Mouse (Mus musculus) MEL (cell line): ENCODE data around the gene Efna3. TPM values are rescaled to one million over a fixed set of nuclear protein-coding genes. Genes with fewer than 3 reads are reported as not detected.

Experiments
- DNase-seq: peaks from one replicate; pipeline ENCODE4 v3.0.0; 2011; ENCODE audit warnings: low read depth, low spot score
- H3K27ac ChIP-seq: 2 replicates; pipeline ENCODE4 v1.5.1; 2012; ENCODE audit warnings: low read depth, mild to moderate bottlenecking, control low read depth, low read length, moderate library complexity; ENCODE audit not compliant: control insufficient read depth
- H3K27me3 ChIP-seq, 2 experiments: fragments of 150-350 bp in 1 of 2; sonication (generic) in 1 of 2; 2 replicates each; pipeline ENCODE4 v1.6.1; 2012; ENCODE audit warnings: low read length in 2 of 2, mild to moderate bottlenecking in 2 of 2, improper control_type of control experiment in 1 of 2, moderate library complexity in 1 of 2; ENCODE audit not compliant: insufficient read depth in 2 of 2, control insufficient read depth in 1 of 2
- H3K36me3 ChIP-seq, 2 experiments: 2 replicates each; pipeline ENCODE4 v1.6.1; 2012 to 2014; ENCODE audit warnings: low read length in 2 of 2, improper control_type of control experiment in 1 of 2, inconsistent platforms in 1 of 2, mild to moderate bottlenecking in 1 of 2; ENCODE audit not compliant: insufficient read depth in 2 of 2, control insufficient read depth in 1 of 2
- H3K4me1 ChIP-seq, 2 experiments: fragments of 150-350 bp in 1 of 2; sonication (generic) in 1 of 2; 2 replicates each; pipeline ENCODE4 v1.6.1; 2012; ENCODE audit warnings: low read length in 2 of 2, improper control_type of control experiment in 1 of 2, mild to moderate bottlenecking in 1 of 2; ENCODE audit not compliant: insufficient read depth in 2 of 2, control insufficient read depth in 1 of 2
- H3K4me3 ChIP-seq, 2 experiments: fragments of 150-350 bp in 1 of 2; sonication (generic) in 1 of 2; 2 replicates each; pipeline ENCODE4 v1.5.1; 2012; ENCODE audit warnings: low read depth in 2 of 2, low read length in 2 of 2, mild to moderate bottlenecking in 2 of 2, moderate library complexity in 2 of 2, control low read depth in 1 of 2, improper control_type of control experiment in 1 of 2; ENCODE audit not compliant: control insufficient read depth in 1 of 2, insufficient read depth in 1 of 2
- H3K79me2 ChIP-seq: 2 replicates; pipeline ENCODE4 v1.6.1; 2012; ENCODE audit warnings: mild to moderate bottlenecking, low read length, moderate library complexity; ENCODE audit not compliant: control insufficient read depth, poor library complexity, insufficient read depth
- H3K9ac ChIP-seq: 2 replicates; pipeline ENCODE4 v1.6.1; 2012; ENCODE audit warnings: low read depth, mild to moderate bottlenecking, control low read depth, low read length, moderate library complexity; ENCODE audit not compliant: control insufficient read depth, poor library complexity, severe bottlenecking
- H3K9me3 ChIP-seq: fragments of 150-350 bp; sonication (generic); replicated peaks from 2 replicates; pipeline ENCODE4 v1.6.1; 2012; ENCODE audit warnings: mild to moderate bottlenecking, low read length, improper control_type of control experiment, moderate library complexity; ENCODE audit not compliant: insufficient read depth
- BHLHE40 ChIP-seq: IDR thresholded peaks from 2 replicates; pipeline ENCODE4 v1.6.1; 2012; ENCODE audit warnings: low read depth, mild to moderate bottlenecking, inconsistent platforms, low read length, improper control_type of control experiment, borderline replicate concordance
- CHD1 ChIP-seq: IDR thresholded peaks from 2 replicates; pipeline ENCODE4 v1.6.1; 2012; ENCODE audit warnings: low read depth, mild to moderate bottlenecking, inconsistent platforms, low read length, improper control_type of control experiment
- CHD2 ChIP-seq: IDR thresholded peaks from 2 replicates; pipeline ENCODE4 v1.6.1; 2011; ENCODE audit warnings: low read length, improper control_type of control experiment
- CTCF ChIP-seq, 3 experiments: IDR thresholded peaks in 2 of 3; conservative IDR thresholded peaks in 1 of 3; 2 replicates each; pipeline ENCODE4 v1.5.1; 2011 to 2012; ENCODE audit warnings: low read length in 3 of 3, low read depth in 2 of 3, mild to moderate bottlenecking in 2 of 3, improper control_type of control experiment in 1 of 3, inconsistent platforms in 1 of 3, mixed read lengths in 1 of 3, moderate library complexity in 1 of 3; ENCODE audit not compliant: control insufficient read depth in 1 of 3, insufficient read depth in 1 of 3, poor library complexity in 1 of 3, severe bottlenecking in 1 of 3
- E2F4 ChIP-seq: IDR thresholded peaks from 2 replicates; pipeline ENCODE4 v1.6.1; 2011; ENCODE audit warnings: low read depth, low read length, improper control_type of control experiment, borderline replicate concordance
- ELF1 ChIP-seq: IDR thresholded peaks from 2 replicates; pipeline ENCODE4 v1.6.1; 2014; ENCODE audit warnings: low read depth, mild to moderate bottlenecking, inconsistent platforms, low read length, improper control_type of control experiment, moderate library complexity
- EP300 ChIP-seq, 2 experiments: IDR thresholded peaks; 2 replicates each; pipeline ENCODE4 v1.6.1; 2011; ENCODE audit warnings: improper control_type of control experiment in 2 of 2, low read length in 2 of 2, low read depth in 1 of 2, mild to moderate bottlenecking in 1 of 2
- ETS1 ChIP-seq: IDR thresholded peaks from 2 replicates; pipeline ENCODE4 v1.6.1; 2012; ENCODE audit warnings: low read depth, mild to moderate bottlenecking, inconsistent platforms, low read length, improper control_type of control experiment, moderate library complexity
- GABPA ChIP-seq: IDR thresholded peaks from 2 replicates; pipeline ENCODE4 v1.6.1; 2012; ENCODE audit warnings: low read depth, mild to moderate bottlenecking, inconsistent platforms, low read length, improper control_type of control experiment, moderate library complexity
- GATA1 ChIP-seq: IDR thresholded peaks from 2 replicates; pipeline ENCODE4 v1.6.1; 2011; ENCODE audit warnings: low read depth, low read length, improper control_type of control experiment
- HCFC1 ChIP-seq: IDR thresholded peaks from 2 replicates; pipeline ENCODE4 v1.6.1; 2012; ENCODE audit warnings: low read depth, mild to moderate bottlenecking, inconsistent platforms, low read length, improper control_type of control experiment, moderate library complexity
- JUND ChIP-seq: IDR thresholded peaks from 2 replicates; pipeline ENCODE4 v1.6.1; 2011; ENCODE audit warnings: low read depth, mild to moderate bottlenecking, improper control_type of control experiment, low read length
- MAFK ChIP-seq: IDR thresholded peaks from 2 replicates; pipeline ENCODE4 v1.6.1; 2011; ENCODE audit warnings: low read depth, mild to moderate bottlenecking, low read length, improper control_type of control experiment, borderline replicate concordance
- MAX ChIP-seq: IDR thresholded peaks from 2 replicates; pipeline ENCODE4 v1.6.1; 2011; ENCODE audit warnings: low read length, improper control_type of control experiment
- MAZ ChIP-seq: IDR thresholded peaks from 2 replicates; pipeline ENCODE4 v1.6.1; 2012; ENCODE audit warnings: low read depth, mild to moderate bottlenecking, inconsistent platforms, low read length, improper control_type of control experiment
- MEF2A ChIP-seq: IDR thresholded peaks from 2 replicates; pipeline ENCODE4 v1.6.1; 2014; ENCODE audit warnings: low read depth, mild to moderate bottlenecking, inconsistent platforms, low read length, improper control_type of control experiment; ENCODE audit not compliant: poor library complexity, insufficient replicate concordance, severe bottlenecking; ENCODE audit errors: extremely low read depth
- MXI1 ChIP-seq: IDR thresholded peaks from 2 replicates; pipeline ENCODE4 v1.6.1; 2011; ENCODE audit warnings: mild to moderate bottlenecking, low read depth, low read length, improper control_type of control experiment
- MYB ChIP-seq: IDR thresholded peaks from 2 replicates; pipeline ENCODE4 v1.6.1; 2011; ENCODE audit warnings: mild to moderate bottlenecking, low read depth, low read length, improper control_type of control experiment
- MYC ChIP-seq: IDR thresholded peaks from 2 replicates; pipeline ENCODE4 v1.6.1; 2011; ENCODE audit warnings: low read depth, mild to moderate bottlenecking, low read length, improper control_type of control experiment, moderate library complexity
- NELFE ChIP-seq: IDR thresholded peaks from 2 replicates; pipeline ENCODE4 v1.6.1; 2011; ENCODE audit warnings: low read depth, low read length, improper control_type of control experiment
- NRF1 ChIP-seq: IDR thresholded peaks from 2 replicates; pipeline ENCODE4 v1.6.1; 2014; ENCODE audit warnings: low read depth, mild to moderate bottlenecking, inconsistent platforms, low read length, improper control_type of control experiment, moderate library complexity; ENCODE audit not compliant: poor library complexity, insufficient read depth, severe bottlenecking
- POLR2A ChIP-seq, 2 experiments: IDR thresholded peaks; 2 replicates each; pipeline ENCODE4 v1.6.1; 2011 to 2012; ENCODE audit warnings: low read length in 2 of 2, mild to moderate bottlenecking in 2 of 2, control low read depth in 1 of 2, improper control_type of control experiment in 1 of 2, low read depth in 1 of 2, moderate library complexity in 1 of 2; ENCODE audit not compliant: control insufficient read depth in 1 of 2, insufficient read depth in 1 of 2, poor library complexity in 1 of 2
- POLR2AphosphoS2 ChIP-seq: IDR thresholded peaks from 2 replicates; pipeline ENCODE4 v1.6.1; 2011; ENCODE audit warnings: low read length, improper control_type of control experiment
- POLR2AphosphoS5 ChIP-seq: IDR thresholded peaks from 2 replicates; pipeline ENCODE4 v1.6.1; 2012; ENCODE audit warnings: low read depth, borderline replicate concordance, mild to moderate bottlenecking, inconsistent platforms, low read length, moderate library complexity, mixed read lengths
- RAD21 ChIP-seq: IDR thresholded peaks from 2 replicates; pipeline ENCODE4 v1.6.1; 2011; ENCODE audit warnings: mild to moderate bottlenecking, low read depth, low read length, improper control_type of control experiment
- RCOR1 ChIP-seq: IDR thresholded peaks from 2 replicates; pipeline ENCODE4 v1.6.1; 2012; ENCODE audit warnings: low read depth, mild to moderate bottlenecking, inconsistent platforms, low read length, improper control_type of control experiment
- SIN3A ChIP-seq: IDR thresholded peaks from 2 replicates; pipeline ENCODE4 v1.6.1; 2012; ENCODE audit warnings: low read length, improper control_type of control experiment, inconsistent platforms
- SMC3 ChIP-seq: IDR thresholded peaks from 2 replicates; pipeline ENCODE4 v1.6.1; 2011; ENCODE audit warnings: low read depth, low read length, improper control_type of control experiment
- TAL1 ChIP-seq: IDR thresholded peaks from 2 replicates; pipeline ENCODE4 v1.6.1; 2012; ENCODE audit warnings: mild to moderate bottlenecking, inconsistent platforms, low read length, moderate library complexity, mixed read lengths
- TBP ChIP-seq: IDR thresholded peaks from 2 replicates; pipeline ENCODE4 v1.8.0; 2011; ENCODE audit warnings: low read depth, low read length, improper control_type of control experiment
- TCF12 ChIP-seq: IDR thresholded peaks from 2 replicates; pipeline ENCODE4 v1.6.1; 2014; ENCODE audit warnings: low read depth, mild to moderate bottlenecking, inconsistent platforms, low read length, improper control_type of control experiment, moderate library complexity
- UBTF ChIP-seq: IDR thresholded peaks from 2 replicates; pipeline ENCODE4 v1.6.1; 2012; ENCODE audit warnings: low read depth, mild to moderate bottlenecking, inconsistent platforms, low read length, improper control_type of control experiment, moderate library complexity, borderline replicate concordance; ENCODE audit not compliant: insufficient read depth
- USF1 ChIP-seq: IDR thresholded peaks from 2 replicates; pipeline ENCODE4 v1.6.1; 2014; ENCODE audit warnings: low read depth, mild to moderate bottlenecking, inconsistent platforms, low read length, improper control_type of control experiment, moderate library complexity
- USF2 ChIP-seq, 2 experiments: IDR thresholded peaks; 2 replicates each; pipeline ENCODE4 v1.6.1; 2011 to 2012; ENCODE audit warnings: improper control_type of control experiment in 2 of 2, low read length in 2 of 2, borderline replicate concordance in 1 of 2, inconsistent platforms in 1 of 2, low read depth in 1 of 2, mild to moderate bottlenecking in 1 of 2; ENCODE audit not compliant: insufficient read depth in 1 of 2
- ZC3H11A ChIP-seq: IDR thresholded peaks from 2 replicates; pipeline ENCODE4 v1.6.1; 2012; ENCODE audit warnings: low read depth, mild to moderate bottlenecking, inconsistent platforms, low read length, improper control_type of control experiment
- ZKSCAN1 ChIP-seq: IDR thresholded peaks from 2 replicates; pipeline ENCODE4 v1.6.1; 2012; ENCODE audit warnings: low read depth, mild to moderate bottlenecking, inconsistent platforms, low read length, improper control_type of control experiment, moderate library complexity
- ZMIZ1 ChIP-seq: IDR thresholded peaks from 2 replicates; pipeline ENCODE4 v1.6.1; 2012; ENCODE audit warnings: low read depth, mild to moderate bottlenecking, inconsistent platforms, low read length, improper control_type of control experiment, moderate library complexity
- ZNF384 ChIP-seq: IDR thresholded peaks from 2 replicates; pipeline ENCODE4 v1.6.1; 2012; ENCODE audit warnings: low read depth, mild to moderate bottlenecking, inconsistent platforms, low read length, improper control_type of control experiment
- polyA plus RNA-seq, 2 experiments: library from polyadenylated mRNA; stranded (reverse) in 1 of 2; unstranded in 1 of 2; fragments of >175 nt in 1 of 2; fragments of >200 nt in 1 of 2; gene quantifications; 2 replicates each; pipeline versions ENCODE4 v1.2.1 to v1.2.4; 2012; ENCODE audit warnings: low replicate concordance in 2 of 2, low read depth in 1 of 2; ENCODE audit not compliant: insufficient read length in 2 of 2, insufficient read depth in 1 of 2, missing spikeins in 1 of 2
- total RNA-seq: library from RNA; depleted of rRNA; stranded (reverse); fragments of 300-350 nt; gene quantifications from 2 replicates; pipeline ENCODE4 v1.2.3, GENCODE M21; 2012

The Efna3 gene
- total and polyA plus RNA-seq, 3 experiments: 0.54 to 1.2 TPM; not detected in 1

- peak; percentile 83 for DNase-seq
- H3K4me3 ChIP-seq: no peak overlapping the region
- TF ChIP-seq UBTF: no peak
- no peak for TF ChIP-seq ZMIZ1
- no peak for TF ChIP-seq MEF2A
- TF ChIP-seq MAZ: no peak
- no peak for TF ChIP-seq BHLHE40
- no peak for TF ChIP-seq MXI1
- TF ChIP-seq MAFK: no peak
- no peak for TF ChIP-seq POLR2A (IDR thresholded peaks at IDR 0.05; ENCODE audit: control insufficient read depth in 1 of 2, insufficient read depth in 1 of 2, low read depth in 1 of 2, low read length in 2 of 2, poor library complexity in 1 of 2)
- TF ChIP-seq NELFE: no peak
- no peak for TF ChIP-seq CHD1
- no peak for TF ChIP-seq ZKSCAN1
- peak; percentile 52; the same call in 1 of the 2 replicates for TF ChIP-seq RCOR1
- no peak for TF ChIP-seq ZC3H11A
- TF ChIP-seq TAL1: no peak
- TF ChIP-seq ZNF384: no peak
- TF ChIP-seq HCFC1: no peak
- no peak for TF ChIP-seq MYC
- TF ChIP-seq USF1: no peak
- TF ChIP-seq POLR2AphosphoS2: no peak
- TF ChIP-seq ETS1: 0 out of 2 replicates have a peak, but pooled peaks have one; percentile 15
- TF ChIP-seq POLR2AphosphoS5: no peak
- no peak for TF ChIP-seq MAX
- no peak for TF ChIP-seq NRF1
- TF ChIP-seq SIN3A: no peak
- TF ChIP-seq JUND: no peak
- TF ChIP-seq TBP: peak; percentile 99
- TF ChIP-seq EP300 (IDR thresholded peaks at IDR 0.05; ENCODE audit: low read depth in 1 of 2, low read length in 2 of 2): peak; percentile 11 to 59; a peak in 2 of 4 replicates
- no peak for TF ChIP-seq CTCF (IDR thresholded peaks at IDR 0.05 in 2 of 3, conservative IDR thresholded peaks at IDR 0.05 in 1 of 3; ENCODE audit: control insufficient read depth in 1 of 3, insufficient read depth in 1 of 3, low read depth in 2 of 3, low read length in 3 of 3, poor library complexity in 1 of 3, severe bottlenecking in 1 of 3)
- TF ChIP-seq USF2 (IDR thresholded peaks at IDR 0.05; ENCODE audit: borderline replicate concordance in 1 of 2, insufficient read depth in 1 of 2, low read depth in 1 of 2, low read length in 2 of 2): no peak
- TF ChIP-seq CHD2: no peak
- no peak for TF ChIP-seq MYB
- no peak for TF ChIP-seq GABPA
- no peak for TF ChIP-seq ELF1
- no peak for TF ChIP-seq E2F4
- TF ChIP-seq RAD21: no peak
- peak; percentile 59 for TF ChIP-seq GATA1
- TF ChIP-seq TCF12: no peak
- no peak for TF ChIP-seq SMC3
- H3K9ac ChIP-seq: no peak overlapping the region
- no peaks in the 10 kb centered on the region for H3K9me3 ChIP-seq
- no peaks in the 10 kb centered on the region for H3K79me2 ChIP-seq
- H3K27me3 ChIP-seq: peaks cover under 1 to 6% of the 10 kb centered on the region in 2 experiments
- peaks cover 0 to 13% of the 10 kb centered on the region in 2 experiments; a peak in 2 of 4 replicates for H3K4me1 ChIP-seq
- peaks cover 0 to 5% of the 10 kb centered on the region in 2 experiments; a peak in 2 of 4 replicates for H3K36me3 ChIP-seq
- no peak overlapping the region for H3K27ac ChIP-seq
Measured at GRCm38 (mm10) chr3:89360237-89360636, 37.5 kb upstream of the Efna3 start.
